Mouse (Mus musculus) embryonic facial prominence, embryonic 15.5 days (tissue): ENCODE results near the gene Acer3. TPM values are rescaled to one million over a fixed set of nuclear protein-coding genes. Genes with fewer than 3 reads are reported as not detected.

Source experiments
- ATAC-seq: fragments of 200-750 bp; cut with Nextera tagmentation; 2 replicates; pipeline ENCODE4 v1.8.0; 2017; ENCODE audit warnings: low read depth, moderate TSS enrichment; ENCODE audit not compliant: insufficient number of reproducible peaks, low FRiP score, low TSS enrichment
- H3K27ac ChIP-seq: fragments of 300-500 bp; sonication (generic); replicated peaks from 2 replicates; pipeline ENCODE4 v1.5.1; 2015; ENCODE audit warnings: mild to moderate bottlenecking, inconsistent platforms
- H3K27me3 ChIP-seq: fragments of 300-500 bp; sonication (generic); 2 replicates; pipeline ENCODE4 v1.6.1; 2015; ENCODE audit warnings: inconsistent platforms
- H3K36me3 ChIP-seq: fragments of 300-500 bp; sonication (generic); 2 replicates; pipeline ENCODE4 v1.6.1; 2015; ENCODE audit warnings: mild to moderate bottlenecking, inconsistent platforms
- H3K4me1 ChIP-seq: fragments of 300-500 bp; sonication (generic); 2 replicates; pipeline ENCODE4 v1.6.1; 2015; ENCODE audit warnings: inconsistent platforms
- H3K4me2 ChIP-seq: fragments of 300-500 bp; sonication (generic); replicated peaks from 2 replicates; pipeline ENCODE4 v1.6.1; 2015; ENCODE audit warnings: mild to moderate bottlenecking, inconsistent platforms
- H3K4me3 ChIP-seq: fragments of 300-500 bp; sonication (generic); replicated peaks from 2 replicates; pipeline ENCODE4 v1.5.1; 2015; ENCODE audit warnings: mild to moderate bottlenecking, inconsistent platforms
- H3K9ac ChIP-seq: fragments of 300-500 bp; sonication (generic); 2 replicates; pipeline ENCODE4 v1.6.1; 2015; ENCODE audit warnings: inconsistent platforms
- H3K9me3 ChIP-seq: fragments of 300-500 bp; sonication (generic); replicated peaks from 2 replicates; pipeline ENCODE4 v1.6.1; 2016; ENCODE audit warnings: inconsistent platforms
- WGBS: fragments of 180-500 bp; shearing (Covaris S2); methylation state at CpG from one replicate; pipeline ENCODE4 v1.1.7; 2015; 5-methylcytosine and 5-hydroxymethylcytosine counted together
- polyA plus RNA-seq: library from polyadenylated mRNA; unstranded; fragments of >200 nt; fragmentation: Nextera tagmentation; extraction: Ambion mirVana; gene quantifications from 2 replicates; pipeline ENCODE4 v1.2.1, GENCODE M21; 2015

Acer3 gene
- polyA plus RNA-seq, 1 experiment from 2014 or later = 43.9 TPM

DNA sequence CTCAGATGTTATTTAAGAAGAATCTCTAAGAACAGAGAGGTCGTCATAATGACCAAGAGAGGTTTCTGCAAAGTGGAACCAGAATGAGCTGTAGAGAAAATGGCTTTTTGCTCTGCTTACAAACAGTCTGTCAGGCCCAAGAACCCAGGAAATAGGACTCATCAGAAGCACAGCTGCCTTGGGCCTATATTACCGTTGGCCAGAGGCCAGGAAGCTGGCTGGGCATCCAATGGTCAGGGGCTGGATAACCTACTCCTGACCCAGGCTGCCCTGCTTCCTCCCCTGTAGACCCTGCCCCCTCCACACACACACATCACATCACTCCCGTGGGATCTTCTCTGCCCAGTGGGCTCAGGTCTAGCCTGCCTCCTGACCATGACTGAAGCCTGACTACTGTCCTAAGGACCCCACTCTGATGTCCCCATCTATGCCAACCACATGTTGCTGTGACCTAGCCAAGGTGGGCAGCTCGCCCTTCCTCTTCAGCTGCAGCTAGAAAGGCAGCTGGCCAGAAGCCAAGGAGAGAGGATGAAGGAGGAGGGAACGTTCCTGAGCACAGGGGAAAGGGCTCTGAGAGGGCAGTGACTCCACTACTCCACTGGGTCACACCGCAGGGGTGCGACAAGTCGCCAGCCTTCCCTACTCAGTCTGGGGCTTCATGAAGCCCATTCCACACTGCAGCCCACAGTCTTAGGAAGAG lies 160.8 kb downstream of the Acer3 start:
- Histone ChIP-seq H3K9me3 (no peaks in the 10 kb centered on the region), H3K27me3 (no peaks in the 10 kb centered on the region), H3K4me2 (no peak overlapping the region), H3K36me3 (0 out of 2 replicates have a peak, but pooled peaks cover 4% of the 10 kb centered on the region), H3K4me1 (peaks cover 63% of the 10 kb centered on the region), H3K4me3 (no peak overlapping the region), H3K9ac (no peak overlapping the region), H3K27ac (peak overlapping the region; percentile 29; the same call in 1 of the 2 replicates)
- 40% methylated on average over 8 of the region's 8 CpGs for WGBS
- no peak for ATAC-seq

DNA sequence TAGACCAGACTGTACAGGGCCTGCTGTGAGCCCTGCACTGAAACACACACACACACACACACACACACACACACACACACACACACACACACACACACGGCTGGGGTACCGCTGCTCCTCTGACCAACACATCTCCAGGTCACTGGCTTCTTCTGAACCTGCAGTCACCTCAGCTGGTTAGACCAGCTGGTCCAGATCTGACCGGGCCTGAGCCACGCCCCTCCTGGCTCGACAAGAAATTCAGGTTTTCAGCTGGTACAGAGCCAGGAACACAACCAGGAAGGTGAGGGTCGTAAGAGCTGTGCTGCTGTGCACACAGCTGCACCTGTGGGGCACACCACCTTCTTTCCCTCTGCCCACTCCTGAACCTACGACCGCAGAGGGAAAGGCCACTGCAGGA lies 162.5 kb downstream of the Acer3 start:
- 0 out of 2 replicates have a peak overlapping the region, but pooled peaks have one; percentile 15 for H3K4me2 ChIP-seq
- H3K27ac ChIP-seq = peak overlapping the region; percentile 71
- H3K36me3 ChIP-seq = 0 out of 2 replicates have a peak, but pooled peaks cover 4% of the 10 kb centered on the region
- no peak overlapping the region for H3K9ac ChIP-seq
- no peaks in the 10 kb centered on the region for H3K9me3 ChIP-seq
- H3K27me3 ChIP-seq = no peaks in the 10 kb centered on the region
- 47% methylated on average over 8 of the region's 8 CpGs for WGBS
- peaks cover 51% of the 10 kb centered on the region for H3K4me1 ChIP-seq
- no peak for ATAC-seq
- H3K4me3 ChIP-seq = no peak overlapping the region

DNA sequence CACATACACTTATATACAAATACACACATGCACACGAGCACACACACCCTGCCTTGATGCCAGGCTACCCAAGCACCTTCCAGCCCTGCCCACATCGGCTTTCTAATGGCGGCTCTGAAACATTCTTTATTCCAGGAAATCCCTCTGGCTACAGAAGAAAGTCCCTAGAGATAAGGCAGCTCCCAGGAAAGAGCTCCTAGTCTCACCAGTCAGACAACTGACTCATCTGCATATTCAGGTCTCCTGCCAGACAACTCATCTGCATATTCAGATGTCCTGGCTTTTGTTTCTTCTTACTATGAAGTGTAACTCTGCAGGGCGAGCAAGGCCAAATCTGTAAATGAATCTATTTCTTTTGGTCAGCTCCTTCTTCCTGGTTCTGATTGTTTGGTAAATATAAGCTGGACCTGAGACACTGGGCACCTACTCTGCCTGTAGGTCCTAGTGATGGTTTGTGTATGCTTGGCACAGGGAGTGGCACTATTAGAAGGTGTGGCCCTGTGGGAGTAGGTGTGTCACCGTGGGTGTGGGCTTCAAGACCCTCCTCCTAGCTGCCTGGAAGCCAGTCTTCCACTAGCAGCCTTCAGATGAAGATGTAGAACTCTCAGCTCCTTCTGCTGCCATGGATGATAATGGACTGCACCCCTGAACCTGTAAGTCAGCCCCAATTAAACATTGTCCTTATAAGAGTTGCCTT lies 163.2 kb downstream of the Acer3 start:
- no peak overlapping the region for H3K9ac ChIP-seq
- no peak for ATAC-seq
- H3K4me2 ChIP-seq = 0 out of 2 replicates have a peak overlapping the region, but pooled peaks have one; percentile 15
- H3K4me1 ChIP-seq = peaks cover 51% of the 10 kb centered on the region
- H3K27ac ChIP-seq = peak overlapping the region; percentile 71
- no peaks in the 10 kb centered on the region for H3K9me3 ChIP-seq
- no peaks in the 10 kb centered on the region for H3K27me3 ChIP-seq
- H3K36me3 ChIP-seq = 0 out of 2 replicates have a peak, but pooled peaks cover 4% of the 10 kb centered on the region
- 52% methylated on average over 5 of the region's 5 CpGs for WGBS
- H3K4me3 ChIP-seq = no peak overlapping the region

Other genes with a start within 250 kb of the Acer3 start
- gene Myo7a, start 201.7 kb downstream of the Acer3 start, polyA plus RNA-seq = 7.2 and 9.8 TPM in 2 replicates
- gene Omp, start 175.7 kb downstream of the Acer3 start, polyA plus RNA-seq = 7.3 and 10.7 TPM in 2 replicates
- 9.2 and 11.2 TPM in 2 replicates for gene Capn5, start 142.9 kb downstream of the Acer3 start, polyA plus RNA-seq
- not detected in 2 replicates for gene B3gnt6, start 121.7 kb downstream of the Acer3 start, polyA plus RNA-seq
- gene Tsku, start 40.1 kb upstream of the Acer3 start, polyA plus RNA-seq = 17.0 and 20.7 TPM in 2 replicates
- gene Gucy2d, start 119.2 kb upstream of the Acer3 start, polyA plus RNA-seq = 0.11 TPM in 1 of 2 replicates, not detected in the other
- 7.3 and 8.1 TPM in 2 replicates for gene Lrrc32, start 168.1 kb upstream of the Acer3 start, polyA plus RNA-seq